Mouse (Mus musculus) kidney, embryonic 16.5 days (tissue): Measurements from ENCODE around the gene Fkbp10. TPM values are rescaled to one million over a fixed set of nuclear protein-coding genes. Genes with fewer than 3 reads are reported as not detected.

Experiments used
- microRNA-seq: library from miRNA; unstranded; fragments of <30 nt; microRNA quantifications from one replicate; pipeline ENCODE4, GENCODE M21; 2016
- polyA plus RNA-seq: library from polyadenylated mRNA; unstranded; fragments of >200 nt; fragmentation: Nextera tagmentation; extraction: Ambion mirVana; gene quantifications from 2 replicates; pipeline ENCODE4 v1.2.1, GENCODE M21; 2015

Fkbp10 gene
- polyA plus RNA-seq, 1 experiment from 2014 or later = 157 TPM

Small RNA genes lying within 50 kb of the gene (microRNA-seq; reads per million reads assigned to microRNA genes)
- gene Gm27374 = not detected

Other genes starting within 250 kb of the Fkbp10 start
- not detected in 2 replicates for gene Krt9, start 222.5 kb upstream of the Fkbp10 start, polyA plus RNA-seq
- gene Krt14, start 208.1 kb upstream of the Fkbp10 start, polyA plus RNA-seq = 0.90 and 1.7 TPM in 2 replicates
- gene Krt16, start 166.8 kb upstream of the Fkbp10 start, polyA plus RNA-seq = not detected in 2 replicates
- 0.30 and 0.32 TPM in 2 replicates for gene Krt17, start 154.7 kb upstream of the Fkbp10 start, polyA plus RNA-seq
- not detected in 2 replicates for gene Krt42, start 145.8 kb upstream of the Fkbp10 start, polyA plus RNA-seq
- gene Eif1, start 95.8 kb upstream of the Fkbp10 start, polyA plus RNA-seq = 1,403 and 1,568 TPM in 2 replicates
- gene Gast, start 81.3 kb upstream of the Fkbp10 start, polyA plus RNA-seq = not detected in 2 replicates
- gene Hap1, start 59.6 kb upstream of the Fkbp10 start, polyA plus RNA-seq = 15.5 and 18.6 TPM in 2 replicates
- 153 and 154 TPM in 2 replicates for gene Jup, start 17.9 kb upstream of the Fkbp10 start, polyA plus RNA-seq
- gene P3h4, start 861 bp upstream of the Fkbp10 start, polyA plus RNA-seq = 63.1 and 69.1 TPM in 2 replicates
- gene Nt5c3b, start 26.1 kb downstream of the Fkbp10 start, polyA plus RNA-seq = 126 and 131 TPM in 2 replicates
- 0.40 and 0.44 TPM in 2 replicates for gene Klhl10, start 26.2 kb downstream of the Fkbp10 start, polyA plus RNA-seq
- 8.4 and 10.1 TPM in 2 replicates for gene Klhl11, start 57.0 kb downstream of the Fkbp10 start, polyA plus RNA-seq
- 173 and 179 TPM in 2 replicates for gene Acly, start 112.3 kb downstream of the Fkbp10 start, polyA plus RNA-seq
- gene Ttc25, start 129.9 kb downstream of the Fkbp10 start, polyA plus RNA-seq = 1.0 and 1.1 TPM in 2 replicates
- gene Cnp, start 159.2 kb downstream of the Fkbp10 start, polyA plus RNA-seq = 30.1 and 33.6 TPM in 2 replicates
- 72.8 and 74.8 TPM in 2 replicates for gene Nkiras2, start 203.5 kb downstream of the Fkbp10 start, polyA plus RNA-seq
- gene Dnajc7, start 204.5 kb downstream of the Fkbp10 start, polyA plus RNA-seq = 235 and 267 TPM in 2 replicates